Mouse (Mus musculus) midbrain, embryonic 13.5 days (tissue): ENCODE results near the gene Pbrm1. TPM values are rescaled to one million over a fixed set of nuclear protein-coding genes. Genes with fewer than 3 reads are reported as not detected.
A peak's percentile ranks its signal among the peaks of the same experiment; 100 is the strongest.

Experiments
- ATAC-seq: fragments of 200-750 bp; cut with Nextera tagmentation; 2 replicates; pipeline ENCODE4 v1.8.0; 2017; ENCODE audit warnings: mild to moderate bottlenecking, moderate TSS enrichment, moderate library complexity
- H3K27ac ChIP-seq: fragments of 300-500 bp; sonication (generic); 2 replicates; pipeline ENCODE4 v1.5.1; 2015; ENCODE audit warnings: inconsistent platforms, mild to moderate bottlenecking, moderate library complexity
- H3K27me3 ChIP-seq: fragments of 300-500 bp; sonication (generic); 2 replicates; pipeline ENCODE4 v1.6.1; 2015; ENCODE audit warnings: mild to moderate bottlenecking, inconsistent platforms
- H3K36me3 ChIP-seq: fragments of 300-500 bp; sonication (generic); 2 replicates; pipeline ENCODE4 v1.6.1; 2015; ENCODE audit warnings: mild to moderate bottlenecking, inconsistent platforms
- H3K4me1 ChIP-seq: fragments of 300-500 bp; sonication (generic); replicated peaks from 2 replicates; pipeline ENCODE4 v1.6.1; 2015; ENCODE audit warnings: inconsistent platforms
- H3K4me2 ChIP-seq: fragments of 300-500 bp; sonication (generic); replicated peaks from 2 replicates; pipeline ENCODE4 v1.6.1; 2015; ENCODE audit warnings: moderate library complexity, mild to moderate bottlenecking, inconsistent platforms
- H3K4me3 ChIP-seq: fragments of 300-500 bp; sonication (generic); replicated peaks from 2 replicates; pipeline ENCODE4 v1.5.1; 2015; ENCODE audit warnings: mild to moderate bottlenecking, inconsistent platforms
- H3K9ac ChIP-seq: fragments of 300-500 bp; sonication (generic); replicated peaks from 2 replicates; pipeline ENCODE4 v1.6.1; 2015; ENCODE audit warnings: mild to moderate bottlenecking, inconsistent platforms
- H3K9me3 ChIP-seq: fragments of 300-500 bp; sonication (generic); 2 replicates; pipeline ENCODE4 v1.6.1; 2016; ENCODE audit warnings: mild to moderate bottlenecking, inconsistent platforms
- WGBS: fragments of 180-500 bp; shearing (Covaris S2); methylation state at CpG from one replicate; pipeline ENCODE4 v1.1.7; 2015; 5-methylcytosine and 5-hydroxymethylcytosine counted together
- polyA plus RNA-seq: library from polyadenylated mRNA; unstranded; fragments of >200 nt; fragmentation: Nextera tagmentation; extraction: Ambion mirVana; gene quantifications from 2 replicates; pipeline ENCODE4 v1.2.1, GENCODE M21; 2015

The Pbrm1 gene
- polyA plus RNA-seq, 1 experiment from 2014 or later: 181 TPM

- Histone ChIP-seq H3K27ac (no peak overlapping the region), H3K9me3 (no peaks in the 10 kb centered on the region), H3K4me1 (peaks cover 41% of the 10 kb centered on the region), H3K9ac (peak overlapping the region; percentile 91), H3K4me3 (peak overlapping the region; percentile 85), H3K4me2 (peak overlapping the region; percentile 96), H3K27me3 (no peaks in the 10 kb centered on the region), H3K36me3 (peaks cover 50% of the 10 kb centered on the region)
- 0% methylated on average over 2 of the region's 2 CpGs for WGBS
- no peak for ATAC-seq
These were observed 1.1 kb upstream of the Pbrm1 start for GRCm38 (mm10) chr14:31017854-31018253.

GRCm38 (mm10) chr14:31019331-31020205 lies 630 bp downstream of the Pbrm1 start:
- H3K27ac ChIP-seq: peak overlapping the region; percentile 99
- WGBS: 6% methylated on average over 40 of the region's 56 CpGs
- peak overlapping the region; percentile 91 for H3K9ac ChIP-seq

GRCm38 (mm10) chr14:31022579-31022978 lies 3.6 kb downstream of the Pbrm1 start:
- 56% methylated on average over 1 of the region's 1 CpGs for whole genome bisulfite sequencing
- Histone ChIP-seq H3K36me3 (peaks cover 43% of the 10 kb centered on the region), H3K4me3 (no peak overlapping the region), H3K4me2 (no peak overlapping the region), H3K27me3 (no peaks in the 10 kb centered on the region), H3K9me3 (no peaks in the 10 kb centered on the region), H3K27ac (no peak overlapping the region), H3K4me1 (peaks cover 36% of the 10 kb centered on the region), H3K9ac (no peak overlapping the region)
- no peak for ATAC-seq

More at GRCm38 (mm10) chr14:31019331-31020205, 630 bp downstream of the Pbrm1 start:
- Histone ChIP-seq H3K9me3 (no peaks in the 10 kb centered on the region), H3K4me3 (peak overlapping the region; percentile 85), H3K36me3 (peaks cover 43% of the 10 kb centered on the region), H3K4me1 (peaks cover 42% of the 10 kb centered on the region), H3K4me2 (peak overlapping the region; percentile 96), H3K27me3 (no peaks in the 10 kb centered on the region)
- peak; percentile 95 for ATAC-seq

GRCm38 (mm10) chr14:31025785-31026184 lies 6.8 kb downstream of the Pbrm1 start:
- no peak for ATAC-seq
- no peak overlapping the region for H3K9ac ChIP-seq
- peaks cover 65% of the 10 kb centered on the region for H3K36me3 ChIP-seq
- no peaks in the 10 kb centered on the region for H3K9me3 ChIP-seq
- H3K4me1 ChIP-seq: peaks cover 17% of the 10 kb centered on the region
- no peaks in the 10 kb centered on the region for H3K27me3 ChIP-seq
- no peak overlapping the region for H3K4me2 ChIP-seq
- WGBS: 86% methylated on average over 3 of the region's 3 CpGs
- no peak overlapping the region for H3K27ac ChIP-seq
- no peak overlapping the region for H3K4me3 ChIP-seq

- Histone ChIP-seq H3K27ac (no peak overlapping the region), H3K4me2 (no peak overlapping the region), H3K4me3 (no peak overlapping the region), H3K36me3 (peaks cover 69% of the 10 kb centered on the region), H3K4me1 (no peaks in the 10 kb centered on the region), H3K27me3 (no peaks in the 10 kb centered on the region), H3K9me3 (no peaks in the 10 kb centered on the region), H3K9ac (no peak overlapping the region)
- 96% methylated on average over 5 of the region's 5 CpGs for WGBS
- no peak for ATAC-seq
These were observed 26.4 kb downstream of the Pbrm1 start for GRCm38 (mm10) chr14:31045296-31045695.

GRCm38 (mm10) chr14:31045817-31046216 lies 26.9 kb downstream of the Pbrm1 start:
- ATAC-seq: no peak
- Histone ChIP-seq H3K4me3 (no peak overlapping the region), H3K36me3 (peaks cover 72% of the 10 kb centered on the region), H3K27ac (no peak overlapping the region), H3K9ac (no peak overlapping the region), H3K9me3 (no peaks in the 10 kb centered on the region), H3K27me3 (no peaks in the 10 kb centered on the region), H3K4me1 (no peaks in the 10 kb centered on the region), H3K4me2 (no peak overlapping the region)
- WGBS: 96% methylated on average over 1 of the region's 1 CpGs

- H3K9me3 ChIP-seq: no peaks in the 10 kb centered on the region
- H3K4me1 ChIP-seq: no peaks in the 10 kb centered on the region
- H3K36me3 ChIP-seq: peaks cover 73% of the 10 kb centered on the region
- ATAC-seq: no peak
- H3K27me3 ChIP-seq: no peaks in the 10 kb centered on the region
- H3K4me2 ChIP-seq: no peak overlapping the region
- WGBS: 83% methylated on average over 1 of the region's 1 CpGs
- H3K9ac ChIP-seq: no peak overlapping the region
- no peak overlapping the region for H3K4me3 ChIP-seq
- H3K27ac ChIP-seq: no peak overlapping the region
These were observed 43.3 kb downstream of the Pbrm1 start for GRCm38 (mm10) chr14:31062277-31062676.

GRCm38 (mm10) chr14:31069086-31069733 lies 50.3 kb downstream of the Pbrm1 start:
- Histone ChIP-seq H3K4me3 (no peak overlapping the region), H3K4me1 (no peaks in the 10 kb centered on the region), H3K4me2 (no peak overlapping the region), H3K27ac (no peak overlapping the region), H3K9me3 (no peaks in the 10 kb centered on the region), H3K27me3 (no peaks in the 10 kb centered on the region), H3K36me3 (peaks cover 69% of the 10 kb centered on the region), H3K9ac (no peak overlapping the region)
- WGBS: 94% methylated on average over 4 of the region's 4 CpGs
- ATAC-seq: no peak

- Histone ChIP-seq H3K4me1 (no peaks in the 10 kb centered on the region), H3K27ac (no peak overlapping the region), H3K4me3 (no peak overlapping the region), H3K27me3 (no peaks in the 10 kb centered on the region), H3K9ac (no peak overlapping the region), H3K36me3 (peaks cover 74% of the 10 kb centered on the region), H3K9me3 (no peaks in the 10 kb centered on the region), H3K4me2 (no peak overlapping the region)
- 90% methylated on average over 3 of the region's 3 CpGs for WGBS
- no peak for ATAC-seq
These were observed 59.8 kb downstream of the Pbrm1 start for GRCm38 (mm10) chr14:31078597-31079208.

- Histone ChIP-seq H3K36me3 (peaks cover 67% of the 10 kb centered on the region), H3K4me2 (no peak overlapping the region), H3K4me1 (no peaks in the 10 kb centered on the region), H3K9ac (no peak overlapping the region), H3K9me3 (no peaks in the 10 kb centered on the region), H3K27ac (no peak overlapping the region), H3K4me3 (no peak overlapping the region), H3K27me3 (no peaks in the 10 kb centered on the region)
- ATAC-seq: no peak
- 95% methylated on average over 3 of the region's 3 CpGs for WGBS
These were observed 60.5 kb downstream of the Pbrm1 start for GRCm38 (mm10) chr14:31079313-31080028.

GRCm38 (mm10) chr14:31081147-31081546 lies 62.2 kb downstream of the Pbrm1 start:
- peaks cover 64% of the 10 kb centered on the region for H3K36me3 ChIP-seq
- ATAC-seq: no peak

More at GRCm38 (mm10) chr14:31081147-31081546, 62.2 kb downstream of the Pbrm1 start:
- no peak overlapping the region for H3K4me3 ChIP-seq
- no peaks in the 10 kb centered on the region for H3K4me1 ChIP-seq
- H3K27ac ChIP-seq: no peak overlapping the region
- H3K4me2 ChIP-seq: no peak overlapping the region
- no peak overlapping the region for H3K9ac ChIP-seq
- H3K9me3 ChIP-seq: no peaks in the 10 kb centered on the region
- H3K27me3 ChIP-seq: no peaks in the 10 kb centered on the region
